Mouse (Mus musculus): ENCODE data around the gene Dennd1c.

DNA sequence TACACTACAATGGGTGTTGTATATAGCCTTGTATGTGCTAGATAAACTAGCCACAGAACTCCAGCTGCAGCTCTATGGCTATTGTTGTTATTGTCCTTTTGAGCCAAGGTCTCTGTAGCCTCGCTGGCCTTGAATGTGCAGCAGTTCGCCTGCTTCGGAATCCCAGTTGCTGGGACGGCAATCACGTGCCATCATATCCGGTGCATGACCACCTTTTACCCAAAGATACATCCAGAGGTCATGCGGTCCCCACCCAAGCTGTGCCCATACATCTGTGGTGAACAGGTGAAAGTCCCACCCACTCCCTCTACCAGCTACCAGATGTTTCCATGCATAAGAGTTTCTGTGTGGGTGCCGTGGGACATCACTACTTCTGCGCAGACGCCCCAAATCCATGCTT lies 17.2 kb downstream of the Dennd1c start:
- TF ChIP-seq CTCF (IDR thresholded peaks at IDR 0.05; ENCODE audit: control insufficient read depth, insufficient read depth, insufficient replicate concordance, low read depth, low read length): no peak
- TF ChIP-seq POLR2A (IDR thresholded peaks at IDR 0.05; ENCODE audit: control insufficient read depth, low read depth, low read length): no peak

All from testis, adult 2 months (tissue).